Mouse (Mus musculus): ENCODE data around the gene Hgf. TPM values are rescaled to one million over a fixed set of nuclear protein-coding genes. Genes with fewer than 3 reads are reported as not detected.

Hgf gene
- total RNA-seq (2017) = 22.6 and 23.4 TPM in 2 replicates

DNA sequence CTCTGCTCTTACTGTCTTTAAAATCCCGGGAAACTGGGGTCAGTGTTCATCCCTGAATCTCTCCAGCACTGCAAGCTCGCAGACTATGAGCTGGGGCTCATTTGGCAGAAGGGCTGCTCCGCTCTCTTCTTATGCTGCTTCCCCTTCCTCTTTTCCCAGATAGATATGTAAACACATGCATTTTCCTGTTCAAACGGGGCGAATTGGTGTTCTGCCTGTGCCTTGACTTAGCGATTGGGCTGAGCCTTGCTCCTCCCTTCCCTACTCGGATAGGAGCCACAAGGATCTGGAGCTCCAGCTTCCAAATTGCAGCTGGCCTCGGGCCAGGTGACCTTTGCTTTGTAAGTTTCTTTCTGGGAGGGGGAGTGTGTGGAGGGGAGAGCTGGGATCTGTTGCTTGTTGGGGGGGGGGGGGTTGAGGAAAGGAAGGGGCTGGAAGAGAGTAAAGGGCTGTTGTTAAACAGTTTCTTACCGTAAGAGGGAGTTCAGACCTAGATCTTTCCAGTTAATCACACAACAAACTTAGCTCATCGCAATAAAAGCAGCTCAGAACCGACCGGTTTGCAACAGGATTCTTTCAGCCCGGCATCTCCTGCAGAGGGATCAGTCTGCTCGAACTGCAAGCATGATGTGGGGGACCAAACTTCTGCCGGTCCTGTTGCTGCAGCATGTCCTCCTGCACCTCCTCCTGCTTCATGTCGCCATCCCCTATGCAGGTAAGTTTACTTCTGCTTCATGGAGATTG, at the start of gene Hgf:
Gene Hgf, plus strand, starts transcription at position 192 of the 744 bp plus-strand sequence.
- peak; percentile 74 for ATAC-seq (replicated peaks; ENCODE audit: low read depth, poor library complexity, severe bottlenecking)

DNA sequence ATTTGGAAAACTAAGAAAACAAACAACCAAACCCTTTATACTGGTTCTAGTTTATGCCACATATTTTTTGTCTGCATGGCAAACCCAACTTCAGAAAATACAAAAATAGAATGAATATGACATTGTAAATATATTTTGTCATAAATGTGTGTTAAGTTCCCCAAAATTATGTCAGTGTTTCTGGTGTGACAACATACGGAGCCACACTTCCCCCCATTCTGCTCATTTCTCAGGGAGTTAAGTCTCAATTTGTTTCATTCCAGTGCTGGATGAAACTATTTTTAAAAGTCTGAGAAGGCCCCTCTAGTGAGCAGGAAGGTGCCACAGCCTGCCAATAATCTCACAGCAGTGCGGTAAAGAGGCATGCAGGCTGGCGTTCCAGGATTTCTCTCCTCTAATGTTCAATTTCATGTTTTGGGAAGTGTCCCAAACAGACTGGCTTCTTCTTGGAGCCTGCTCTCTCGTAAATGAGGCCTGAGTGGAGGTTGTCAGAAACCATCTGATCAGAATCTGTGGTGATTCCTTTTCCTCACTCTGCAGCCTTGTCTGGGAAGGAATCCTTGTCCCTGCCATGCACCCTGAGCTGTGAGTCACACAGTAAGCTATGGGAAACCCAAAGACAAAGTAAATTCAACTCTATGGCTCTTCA, 46.5 kb upstream of the Hgf start:
- ATAC-seq (replicated peaks; ENCODE audit: low read depth, poor library complexity, severe bottlenecking) = 0 out of 2 replicates have a peak, but pooled peaks have one; percentile 5

GRCm38 (mm10) chr5:16531619-16532277, 21.5 kb upstream of the Hgf start:
- no peak for ATAC-seq (replicated peaks; ENCODE audit: low read depth, poor library complexity, severe bottlenecking)

GRCm38 (mm10) chr5:16538067-16538466, 15.2 kb upstream of the Hgf start:
- ATAC-seq (replicated peaks; ENCODE audit: low read depth, poor library complexity, severe bottlenecking) = peak; percentile 65

- peak; percentile 74 for ATAC-seq (replicated peaks; ENCODE audit: low read depth, poor library complexity, severe bottlenecking)
Observed at GRCm38 (mm10) chr5:16541561-16542116, 11.7 kb upstream of the Hgf start.

- peak; percentile 87 for ATAC-seq (replicated peaks; ENCODE audit: low read depth, poor library complexity, severe bottlenecking)
Observed at GRCm38 (mm10) chr5:16547490-16547889, 5.8 kb upstream of the Hgf start.

DNA sequence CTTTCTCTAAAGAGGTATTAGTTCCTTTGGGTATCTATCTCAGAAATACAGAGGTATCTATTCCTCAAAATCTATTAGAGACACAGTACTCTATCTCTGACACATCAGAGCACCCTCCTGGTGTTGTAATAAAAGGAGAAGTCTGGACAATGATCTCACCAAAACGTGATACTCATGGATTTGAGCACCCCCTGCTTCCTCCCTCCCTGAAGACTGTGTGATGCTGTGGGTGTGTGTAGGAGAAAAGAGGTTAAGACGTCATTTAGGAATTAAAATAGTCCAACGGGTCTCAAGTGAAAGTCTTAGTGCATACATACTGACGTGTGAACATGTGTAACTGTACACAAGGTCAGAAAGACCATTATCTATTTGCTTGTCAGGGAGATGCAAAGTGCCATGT, 648 bp upstream of the Hgf start:
- ATAC-seq (replicated peaks; ENCODE audit: low read depth, poor library complexity, severe bottlenecking) = peak; percentile 78

GRCm38 (mm10) chr5:16560247-16560646, 7.0 kb downstream of the Hgf start:
- no peak for ATAC-seq (replicated peaks; ENCODE audit: low read depth, poor library complexity, severe bottlenecking)

- no peak for ATAC-seq (replicated peaks; ENCODE audit: low read depth, poor library complexity, severe bottlenecking)
Observed at GRCm38 (mm10) chr5:16568997-16569396, 15.7 kb downstream of the Hgf start.

GRCm38 (mm10) chr5:16577882-16578742, 24.8 kb downstream of the Hgf start:
- peak; percentile 94 for ATAC-seq (replicated peaks; ENCODE audit: low read depth, poor library complexity, severe bottlenecking)

GRCm38 (mm10) chr5:16595699-16596098, 42.4 kb downstream of the Hgf start:
- no peak for ATAC-seq (replicated peaks; ENCODE audit: low read depth, poor library complexity, severe bottlenecking)

GRCm38 (mm10) chr5:16597996-16598395, 44.7 kb downstream of the Hgf start:
- no peak for ATAC-seq (replicated peaks; ENCODE audit: low read depth, poor library complexity, severe bottlenecking)

DNA sequence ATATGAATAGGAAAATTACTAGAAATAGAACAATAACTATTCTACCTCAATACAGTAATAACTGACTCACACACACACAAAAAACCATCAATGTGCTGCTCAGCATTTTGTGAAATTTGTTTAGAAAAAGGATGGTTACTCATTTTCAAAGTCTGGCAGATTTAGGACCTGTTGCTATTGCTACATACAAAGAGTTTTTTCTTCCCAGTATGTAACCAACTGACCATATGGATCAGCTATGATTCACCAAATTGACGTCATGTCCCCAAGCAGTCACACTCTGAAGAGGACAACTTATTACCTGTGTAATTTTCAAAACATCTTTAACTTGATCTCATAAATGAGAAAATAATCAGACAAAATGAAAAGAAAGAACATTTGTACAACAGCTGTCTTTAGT, 48.2 kb downstream of the Hgf start:
- no peak for ATAC-seq (replicated peaks; ENCODE audit: low read depth, poor library complexity, severe bottlenecking)

- no peak for ATAC-seq (replicated peaks; ENCODE audit: low read depth, poor library complexity, severe bottlenecking)
Observed at GRCm38 (mm10) chr5:16632996-16633395, 79.7 kb downstream of the Hgf start.

- ATAC-seq (replicated peaks; ENCODE audit: low read depth, poor library complexity, severe bottlenecking) = no peak
Observed at GRCm38 (mm10) chr5:16646417-16646816, 93.1 kb downstream of the Hgf start.

GRCm38 (mm10) chr5:16647701-16648100, 94.4 kb downstream of the Hgf start:
- no peak for ATAC-seq (replicated peaks; ENCODE audit: low read depth, poor library complexity, severe bottlenecking)

- peak; percentile 87 for ATAC-seq (replicated peaks; ENCODE audit: low read depth, poor library complexity, severe bottlenecking)
Observed at GRCm38 (mm10) chr5:16650240-16650639, 96.9 kb downstream of the Hgf start.

- ATAC-seq (replicated peaks; ENCODE audit: low read depth, poor library complexity, severe bottlenecking) = peak; percentile 62
Observed at GRCm38 (mm10) chr5:16654022-16654421, 100.7 kb downstream of the Hgf start.

All from common myeloid progenitor, adult 5-6 weeks (primary cell).